Mouse (Mus musculus): ENCODE measurements at regions not wholly inside any gene's neighbourhood (a gene's known extent, or its start where the extent isn't known, plus 50 kb on each side); places are given as distances from the start of the nearest gene placed in this dataset.

DNA sequence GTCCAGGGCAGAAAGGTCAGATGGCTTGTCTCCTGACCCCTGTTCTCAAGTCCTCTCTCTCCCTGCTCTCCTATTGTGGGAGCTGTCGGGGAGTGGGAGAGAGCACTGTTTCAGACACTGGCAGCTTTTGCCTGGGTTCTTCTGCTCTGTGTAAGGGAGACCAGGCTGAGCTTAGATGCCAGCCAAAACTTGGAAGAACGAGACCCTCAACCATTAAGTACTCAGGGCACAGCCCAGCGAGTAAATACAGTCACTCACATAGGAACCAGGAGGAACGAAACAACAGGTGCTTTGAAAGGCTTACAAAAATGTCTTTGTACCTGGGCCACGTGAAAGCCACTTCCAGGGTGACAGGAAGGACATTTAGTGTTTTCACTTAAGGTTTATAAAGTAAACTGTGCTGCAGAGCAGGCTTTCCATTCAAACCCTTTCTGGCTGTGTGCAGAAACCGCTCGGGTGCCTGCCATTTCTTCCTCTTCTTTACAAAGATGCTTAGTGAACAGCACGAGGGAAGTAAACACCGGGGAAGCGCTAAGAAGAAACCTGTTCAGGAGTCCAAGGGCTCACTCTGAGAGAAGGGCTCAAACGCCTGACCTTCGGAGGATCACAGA, 72.6 kb upstream of the Bach2 start:
- TF ChIP-seq CTCF (IDR thresholded peaks at IDR 0.05; ENCODE audit: low read depth, low read length): no peak
- no peak for TF ChIP-seq EP300 (IDR thresholded peaks at IDR 0.05; ENCODE audit: insufficient read depth, low read depth, low read length)

All from ES-Bruce4 (cell line).